Mouse (Mus musculus) adrenal gland, adult 2 months (tissue): ENCODE results near the gene Osbpl11. TPM values are rescaled to one million over a fixed set of nuclear protein-coding genes. Genes with fewer than 3 reads are reported as not detected.

Source experiments
- polyA plus RNA-seq: library from polyadenylated mRNA; depleted of rRNA; stranded (reverse); fragments of >200 nt; gene quantifications from 2 replicates; pipeline ENCODE4 v1.2.3, GENCODE M21; 2012; rRNA removed
- total RNA-seq, 2 experiments: library from RNA; stranded (reverse); gene quantifications; 2 replicates each; pipeline ENCODE4 v1.2.3; 2021

Osbpl11 gene
- total and polyA plus RNA-seq, 3 experiments = 14.0 to 43.7 (median 37.9) TPM

Other genes with a start within 250 kb of the Osbpl11 start
- 1 to 10 TPM; 1.8 to 2.0 TPM for gene Iqcg, start 128.9 kb upstream of the Osbpl11 start, total RNA-seq
- 0.01 and 0.06 TPM in 2 replicates for gene Iqcg, start 128.9 kb upstream of the Osbpl11 start, polyA plus RNA-seq
- gene Rpl35a, start 128.6 kb upstream of the Osbpl11 start, total RNA-seq = 100 to 1,000 TPM; 378 to 722 TPM
- gene Rpl35a, start 128.6 kb upstream of the Osbpl11 start, polyA plus RNA-seq = 23.8 and 26.0 TPM in 2 replicates
- gene Lmln, start 122.5 kb upstream of the Osbpl11 start, total RNA-seq = 10 to 100 TPM; 16.5 to 17.2 TPM
- 5.5 and 9.6 TPM in 2 replicates for gene Lmln, start 122.5 kb upstream of the Osbpl11 start, polyA plus RNA-seq
- 10 to 100 TPM; 45.5 to 47.4 TPM for gene Snx4, start 66.4 kb downstream of the Osbpl11 start, total RNA-seq
- 2.6 and 6.9 TPM in 2 replicates for gene Snx4, start 66.4 kb downstream of the Osbpl11 start, polyA plus RNA-seq
- 10 to 100 TPM; 65.2 to 67.8 TPM for gene Zfp148, start 195.8 kb downstream of the Osbpl11 start, total RNA-seq
- gene Zfp148, start 195.8 kb downstream of the Osbpl11 start, polyA plus RNA-seq = 2.4 and 2.8 TPM in 2 replicates